Mouse (Mus musculus): ENCODE measurements around the gene Fam168a. TPM values are rescaled to one million over a fixed set of nuclear protein-coding genes. Genes with fewer than 3 reads are reported as not detected.
"Not testable (repeated sequence)": the region's sequence is repeated elsewhere in the genome, so short reads cannot be mapped to it uniquely, and the experiment has no call there.

The Fam168a gene
- polyA plus RNA-seq, 1 experiment from 2014 or later = 19.2 TPM

- peak; percentile 79 for DNase-seq (ENCODE audit: low spot score)
Measured at GRCm38 (mm10) chr7:100699771-100700770, 6.4 kb upstream of the Fam168a start.

GRCm38 (mm10) chr7:100706883-100707480 is 547 bp downstream of the Fam168a start:
- DNase-seq (ENCODE audit: low spot score) = no peak

- no peak for DNase-seq (ENCODE audit: low spot score)
Measured at GRCm38 (mm10) chr7:100718741-100719140, 12.3 kb downstream of the Fam168a start.

- DNase-seq (ENCODE audit: low spot score) = no peak
Measured at GRCm38 (mm10) chr7:100722268-100722667, 15.8 kb downstream of the Fam168a start.

GRCm38 (mm10) chr7:100723453-100724294 is 17.2 kb downstream of the Fam168a start:
- DNase-seq (ENCODE audit: low spot score) = no peak

- no peak for DNase-seq (ENCODE audit: low spot score)
Measured at GRCm38 (mm10) chr7:100727538-100728085, 21.2 kb downstream of the Fam168a start.

- no peak for DNase-seq (ENCODE audit: low spot score)
Measured at GRCm38 (mm10) chr7:100729778-100730177, 23.3 kb downstream of the Fam168a start.

- DNase-seq (ENCODE audit: low spot score) = no peak
Measured at GRCm38 (mm10) chr7:100732341-100733050, 26.1 kb downstream of the Fam168a start.

GRCm38 (mm10) chr7:100733051-100733813 is 26.8 kb downstream of the Fam168a start:
- DNase-seq (ENCODE audit: low spot score) = no peak

GRCm38 (mm10) chr7:100734201-100734600 is 27.8 kb downstream of the Fam168a start:
- no peak for DNase-seq (ENCODE audit: low spot score)

- not testable (repeated sequence) for DNase-seq (ENCODE audit: low spot score)
Measured at GRCm38 (mm10) chr7:100734905-100735304, 28.5 kb downstream of the Fam168a start.

- DNase-seq (ENCODE audit: low spot score) = no peak
Measured at GRCm38 (mm10) chr7:100736131-100736530, 29.7 kb downstream of the Fam168a start.

GRCm38 (mm10) chr7:100744372-100744771 is 37.9 kb downstream of the Fam168a start:
- DNase-seq (ENCODE audit: low spot score) = no peak

- peak; percentile 7 for DNase-seq (ENCODE audit: low spot score)
Measured at GRCm38 (mm10) chr7:100750101-100750500, 43.7 kb downstream of the Fam168a start.

- no peak for DNase-seq (ENCODE audit: low spot score)
Measured at GRCm38 (mm10) chr7:100758718-100759117, 52.3 kb downstream of the Fam168a start.

GRCm38 (mm10) chr7:100762726-100763125 is 56.3 kb downstream of the Fam168a start:
- no peak for DNase-seq (ENCODE audit: low spot score)

GRCm38 (mm10) chr7:100767568-100767967 is 61.1 kb downstream of the Fam168a start:
- DNase-seq (ENCODE audit: low spot score) = no peak

- no peak for DNase-seq (ENCODE audit: low spot score)
Measured at GRCm38 (mm10) chr7:100768009-100768408, 61.6 kb downstream of the Fam168a start.

- no peak for DNase-seq (ENCODE audit: low spot score)
Measured at GRCm38 (mm10) chr7:100769534-100770083, 63.2 kb downstream of the Fam168a start.

Data from thymus, postnatal 0 days (tissue).